Mouse (Mus musculus): Measurements from ENCODE around the gene Trap1a. TPM values are rescaled to one million over a fixed set of nuclear protein-coding genes. Genes with fewer than 3 reads are reported as not detected.

Trap1a gene
- not detected in 2 replicates for polyA plus RNA-seq (2012; ENCODE audit: low replicate concordance)

GRCm38 (mm10) chrX:139333263-139333994 is at the start of gene Trap1a:
TSS of gene Trap1a (plus strand) at chrX:139333683.

Other genes starting within 250 kb of the Trap1a start
- gene Serpina7, start 248.4 kb upstream of the Trap1a start, polyA plus RNA-seq (2012; ENCODE audit: low replicate concordance): not detected in 2 replicates
- not detected in 2 replicates for gene 4930513O06Rik, start 247.4 kb upstream of the Trap1a start, polyA plus RNA-seq (2012; ENCODE audit: low replicate concordance)
- gene 4933428M09Rik, start 154.5 kb upstream of the Trap1a start, polyA plus RNA-seq (2012; ENCODE audit: low replicate concordance): not detected in 2 replicates
- 0.03 TPM in 1 of 2 replicates, not detected in the other for gene Mum1l1, start 123.6 kb upstream of the Trap1a start, polyA plus RNA-seq (2012; ENCODE audit: low replicate concordance)
- gene D330045A20Rik, start 146.7 kb downstream of the Trap1a start, polyA plus RNA-seq (2012; ENCODE audit: low replicate concordance): not detected in 2 replicates
- gene Rnf128, start 229.6 kb downstream of the Trap1a start, polyA plus RNA-seq (2012; ENCODE audit: low replicate concordance): 0.29 and 1.5 TPM in 2 replicates